Mouse (Mus musculus) C2C12 (cell line): ENCODE results near the gene Lhb. TPM values are rescaled to one million over a fixed set of nuclear protein-coding genes. Genes with fewer than 3 reads are reported as not detected.

ENCODE experiments used
- H3K27me3 ChIP-seq: one replicate; pipeline ENCODE4 v1.6.1; 2011; ENCODE audit not compliant: control insufficient read depth, insufficient read depth, insufficient read length
- H3K36me3 ChIP-seq: one replicate; pipeline ENCODE4 v1.6.1; 2011; ENCODE audit not compliant: control insufficient read depth, insufficient read depth
- H3K4me3 ChIP-seq: one replicate; pipeline ENCODE4 v1.5.1; 2011; ENCODE audit warnings: mild to moderate bottlenecking, control low read depth; ENCODE audit not compliant: poor library complexity, insufficient read depth, severe bottlenecking
- H3K79me2 ChIP-seq: one replicate; pipeline ENCODE4 v1.6.1; 2011; ENCODE audit not compliant: control insufficient read depth, insufficient read depth
- H3K79me3 ChIP-seq: one replicate; pipeline ENCODE4 v1.6.1; 2011; ENCODE audit warnings: low read depth, control low read depth
- H3ac ChIP-seq: one replicate; pipeline ENCODE3; 2011; ENCODE audit warnings: low read depth; ENCODE audit not compliant: control insufficient read depth, insufficient read length
- CEBPB ChIP-seq: IDR thresholded peaks from one replicate; pipeline ENCODE4 v1.6.1; 2011; ENCODE audit warnings: low read depth, mild to moderate bottlenecking, control low read depth, moderate library complexity
- CTCF ChIP-seq: IDR thresholded peaks from one replicate; pipeline ENCODE4 v1.5.1; 2011; ENCODE audit not compliant: control insufficient read depth, insufficient read depth, insufficient read length
- FOSL1 ChIP-seq: IDR thresholded peaks from one replicate; pipeline ENCODE4 v1.8.0; 2011; ENCODE audit warnings: mild to moderate bottlenecking, low read length; ENCODE audit not compliant: poor library complexity, insufficient read depth, severe bottlenecking
- MAX ChIP-seq: IDR thresholded peaks from one replicate; pipeline ENCODE4 v1.6.1; 2011; ENCODE audit warnings: mild to moderate bottlenecking, control low read depth
- MYOD1 ChIP-seq: IDR thresholded peaks from one replicate; pipeline ENCODE4 v1.6.1; 2011; ENCODE audit warnings: low read depth; ENCODE audit not compliant: control insufficient read depth, insufficient read length
- MYOG ChIP-seq: IDR thresholded peaks from one replicate; pipeline ENCODE4 v1.6.1; 2011; ENCODE audit not compliant: control insufficient read depth, insufficient read length; ENCODE audit errors: extremely low read depth
- USF1 ChIP-seq: IDR thresholded peaks from one replicate; pipeline ENCODE4 v1.6.1; 2011; ENCODE audit warnings: low read depth, mild to moderate bottlenecking, control low read depth, moderate library complexity
- polyA plus RNA-seq: library from polyadenylated mRNA; unstranded; fragments of >200 nt; fragmentation: generic; extraction: Trizol; gene quantifications from one replicate; pipeline ENCODE4 v1.2.1, GENCODE M21; 2012; ENCODE audit warnings: missing spikeins

Gene Lhb
- polyA plus RNA-seq, 1 experiment: not detected

- Histone ChIP-seq H3K79me2 (peaks cover 54% of the 10 kb centered on the region), H3K4me3 (no peak overlapping the region), H3K36me3 (peaks cover 47% of the 10 kb centered on the region), H3K79me3 (peaks cover 42% of the 10 kb centered on the region), H3K27me3 (no peaks in the 10 kb centered on the region), H3ac (no peak overlapping the region)
- TF ChIP-seq USF1: no peak
- no peak for TF ChIP-seq MYOD1
- no peak for TF ChIP-seq FOSL1
- TF ChIP-seq MAX: no peak
- no peak for TF ChIP-seq MYOG
- TF ChIP-seq CEBPB: no peak
Measured at GRCm38 (mm10) chr7:45463987-45464778, 43.6 kb downstream of the Lhb start.

- H3K36me3 ChIP-seq: peaks cover 46% of the 10 kb centered on the region
- H3ac ChIP-seq: peak overlapping the region; percentile 75
- H3K27me3 ChIP-seq: no peaks in the 10 kb centered on the region
- TF ChIP-seq CEBPB (no peak), MAX (no peak), FOSL1 (no peak), MYOG (no peak), CTCF (no peak), USF1 (no peak), MYOD1 (no peak)
- peaks cover 39% of the 10 kb centered on the region for H3K79me3 ChIP-seq
- H3K4me3 ChIP-seq: peak overlapping the region; percentile 76
- H3K79me2 ChIP-seq: peaks cover 48% of the 10 kb centered on the region
Measured at GRCm38 (mm10) chr7:45465112-45465511, 44.5 kb downstream of the Lhb start.

DNA sequence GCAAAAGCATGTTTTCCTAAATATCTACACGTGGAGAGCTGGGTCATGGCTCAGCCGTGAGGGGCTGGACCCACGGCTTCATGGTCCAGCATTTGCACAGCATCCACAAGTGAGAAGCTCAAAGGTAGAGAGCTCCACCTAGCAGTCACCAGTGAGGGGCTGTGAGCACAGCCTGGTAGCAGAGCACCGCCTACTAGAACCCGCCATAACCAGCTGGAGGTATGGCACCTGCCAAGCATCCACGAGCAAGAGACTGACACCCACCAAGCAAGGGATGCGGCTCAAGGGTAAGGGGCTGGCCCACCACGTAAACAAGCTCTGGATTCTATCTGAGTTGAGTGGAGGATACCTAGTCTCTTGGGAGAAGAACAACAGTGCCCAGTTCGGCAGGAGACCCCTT is 44.9 kb downstream of the Lhb start:
- peak overlapping the region; percentile 75 for H3ac ChIP-seq
- H3K79me3 ChIP-seq: peaks cover 36% of the 10 kb centered on the region
- peaks cover 42% of the 10 kb centered on the region for H3K36me3 ChIP-seq
- no peaks in the 10 kb centered on the region for H3K27me3 ChIP-seq
- H3K4me3 ChIP-seq: peak overlapping the region; percentile 76
- peaks cover 44% of the 10 kb centered on the region for H3K79me2 ChIP-seq
- TF ChIP-seq MAX (no peak), CTCF (no peak), MYOG (no peak), MYOD1 (no peak), FOSL1 (no peak), CEBPB (no peak), USF1 (no peak)

DNA sequence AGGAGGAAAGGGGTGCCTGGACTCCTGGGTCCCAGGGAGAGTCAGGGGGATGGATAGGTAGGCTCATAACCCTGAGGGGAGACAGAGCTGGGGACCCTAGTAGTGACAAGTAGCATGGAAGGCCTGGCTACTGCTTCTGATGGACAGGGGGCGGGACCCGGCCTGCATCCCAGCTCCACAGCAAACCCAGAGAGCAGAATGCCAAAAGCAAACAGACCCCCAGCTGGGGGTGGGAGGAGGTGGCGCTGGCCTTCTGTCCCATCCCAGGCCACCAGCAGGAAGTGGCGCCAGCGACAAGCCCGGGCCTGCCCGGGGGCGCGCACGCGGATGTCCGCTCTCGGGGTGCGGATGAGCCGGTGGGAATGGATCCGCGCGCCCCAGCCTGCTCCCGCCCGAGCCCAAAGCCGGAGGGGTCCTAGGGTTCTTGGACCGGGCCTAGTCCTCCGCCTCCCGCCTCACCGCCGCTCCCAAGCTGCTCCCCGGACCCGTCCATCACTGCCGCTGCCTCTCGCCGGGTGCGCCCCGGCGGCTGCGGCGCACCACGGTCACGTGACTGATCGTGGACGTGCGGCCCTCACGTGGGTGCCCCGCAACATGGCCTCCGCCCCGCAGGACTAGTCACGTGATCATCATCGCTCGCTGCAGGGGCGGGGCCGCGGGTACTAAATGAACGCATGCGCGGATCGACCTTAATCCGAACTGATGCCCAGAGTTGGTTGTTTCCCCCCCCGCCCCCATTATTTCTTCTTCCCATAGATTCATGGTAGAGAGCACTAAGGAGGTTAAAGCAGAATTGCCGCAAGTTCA is 45.9 kb downstream of the Lhb start, which contains the start of gene Bax:
Gene Bax (minus strand): TSS at position 616 of the 807 bp plus-strand sequence.
- H3K79me3 ChIP-seq: peaks cover 34% of the 10 kb centered on the region
- TF ChIP-seq MYOG (no peak), USF1 (peak; percentile 97), MYOD1 (no peak), CEBPB (no peak), CTCF (no peak), FOSL1 (no peak), MAX (peak; percentile 79)
- H3K27me3 ChIP-seq: no peaks in the 10 kb centered on the region
- peaks cover 43% of the 10 kb centered on the region for H3K79me2 ChIP-seq
- peak within 1 kb of the TSS; percentile 76 for H3K4me3 ChIP-seq
- H3K36me3 ChIP-seq: peaks cover 42% of the 10 kb centered on the region
- H3ac ChIP-seq: peak within 1 kb of the TSS; percentile 75

DNA sequence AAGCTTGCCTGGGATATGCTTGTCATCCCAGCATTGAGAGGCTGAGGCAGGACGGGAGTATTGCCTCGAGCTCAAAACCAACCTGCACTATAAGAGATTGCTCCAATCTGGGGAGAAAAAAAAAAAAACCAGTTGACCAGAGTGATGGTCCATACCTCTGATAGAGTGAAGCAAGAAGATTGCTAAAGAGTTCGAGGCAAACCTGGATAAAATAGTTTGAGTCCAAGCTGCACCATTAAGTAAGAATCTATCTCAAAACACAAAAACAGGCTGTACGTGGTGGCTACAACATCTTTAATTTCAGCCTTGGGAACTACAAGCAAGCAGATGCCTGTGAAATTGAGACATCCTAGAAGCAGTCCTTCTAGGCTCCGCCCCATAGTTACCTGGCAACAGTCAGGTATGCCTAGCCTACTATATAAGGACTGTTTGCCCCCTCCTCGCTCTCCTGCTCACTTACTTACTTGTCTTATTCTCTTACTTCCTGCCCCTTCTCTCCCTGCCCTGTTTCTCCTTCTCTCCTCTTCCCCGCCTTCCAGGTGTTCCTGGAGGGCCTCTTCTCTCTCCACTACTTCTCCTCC is 46.6 kb downstream of the Lhb start:
- TF ChIP-seq MAX (no peak), CEBPB (no peak), FOSL1 (no peak), MYOG (no peak), MYOD1 (no peak), CTCF (no peak), USF1 (no peak)

More for the DNA sequence above, 46.6 kb downstream of the Lhb start:
- H3K36me3 ChIP-seq: peaks cover 37% of the 10 kb centered on the region
- H3ac ChIP-seq: peak overlapping the region; percentile 46
- H3K4me3 ChIP-seq: no peak overlapping the region
- H3K27me3 ChIP-seq: no peaks in the 10 kb centered on the region
- peaks cover 34% of the 10 kb centered on the region for H3K79me3 ChIP-seq
- H3K79me2 ChIP-seq: peaks cover 43% of the 10 kb centered on the region
